Mouse (Mus musculus): ENCODE measurements around the gene Tacr1.
"Not testable (repeated sequence)": the region's sequence is repeated elsewhere in the genome, so short reads cannot be mapped to it uniquely, and the experiment has no call there.

The Tacr1 gene

DNA sequence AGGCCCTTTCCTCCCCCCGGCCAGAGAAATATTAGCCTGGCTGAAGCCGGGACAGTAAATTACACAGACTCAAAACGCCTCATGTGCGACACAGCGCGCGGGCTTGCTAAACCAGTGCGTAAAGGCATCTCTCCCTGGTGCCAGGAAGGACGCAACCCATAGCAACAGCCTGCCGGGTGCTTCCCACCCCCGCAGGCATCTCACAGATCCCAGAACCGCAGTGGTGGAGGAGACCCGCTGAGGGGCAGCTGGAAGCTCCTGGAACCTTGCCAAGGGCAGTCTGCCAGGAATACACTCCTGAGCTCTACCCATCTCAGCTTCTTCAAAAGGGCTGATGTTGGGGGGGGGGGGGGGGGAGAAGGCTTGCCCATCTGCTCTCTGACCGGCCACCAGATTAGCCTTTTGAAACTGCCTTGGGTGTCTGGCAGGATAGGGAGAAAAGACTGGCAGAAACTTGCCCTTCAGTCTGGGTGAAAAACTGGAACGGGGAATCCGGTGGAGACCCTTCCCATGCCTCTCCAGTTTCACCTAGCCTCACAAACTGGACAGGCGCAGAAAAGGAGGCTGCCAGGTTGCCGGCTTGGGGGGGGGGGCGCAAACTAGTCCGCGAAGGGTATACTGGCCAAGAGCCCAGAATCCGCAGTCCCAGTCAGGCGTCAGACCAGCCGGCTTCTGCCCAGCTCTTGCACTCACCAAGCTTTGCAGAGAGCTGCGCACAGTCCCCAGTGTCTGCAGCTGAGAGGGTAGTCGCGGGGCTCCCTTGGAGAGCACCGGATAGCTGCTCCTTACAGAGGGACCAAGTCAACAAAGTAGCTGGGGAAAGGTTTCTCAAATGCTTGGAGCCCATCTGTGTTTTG lies at the start of gene Tacr1:
Gene Tacr1, plus strand, starts transcription at position 740 of the 857 bp plus-strand sequence.
- DNase-seq, result peak; percentile 74

DNA sequence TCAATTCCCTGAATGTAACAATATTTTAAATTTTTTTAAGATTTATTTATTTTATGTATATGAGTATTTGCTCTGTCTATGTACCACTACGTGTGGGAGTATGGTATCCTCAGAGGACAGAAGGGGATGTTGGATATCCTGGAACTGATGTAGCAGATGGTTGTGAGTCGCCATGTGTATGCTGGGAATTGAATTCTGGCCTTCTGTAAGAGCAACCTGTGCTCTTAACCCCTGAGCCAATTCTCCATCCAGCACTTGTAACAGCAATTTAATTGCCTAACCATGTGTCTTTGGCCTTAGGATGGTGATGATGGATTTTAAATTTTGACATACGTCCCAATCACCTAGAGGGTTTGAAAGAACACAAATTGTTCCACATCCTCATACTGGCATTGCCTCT lies 26.0 kb upstream of the Tacr1 start:
- no peak for DNase-seq

DNA sequence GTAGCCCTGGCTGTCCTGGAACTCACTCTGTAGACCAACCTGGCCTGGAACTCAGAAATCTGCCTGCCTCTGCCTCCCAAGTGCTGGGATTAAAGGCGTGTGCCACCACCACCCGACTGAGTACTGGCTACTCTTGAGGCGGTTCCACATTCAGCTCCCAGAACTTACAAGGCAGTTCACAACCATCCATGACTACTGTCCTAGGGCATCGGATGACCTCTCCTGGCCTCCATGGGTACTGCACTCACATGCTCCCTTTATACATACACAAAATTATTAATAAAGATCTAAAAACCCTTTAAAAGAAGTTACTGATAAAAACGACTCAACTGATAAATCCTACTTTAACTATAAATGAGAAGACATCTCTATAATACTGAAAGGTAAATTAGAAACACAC lies 18.6 kb upstream of the Tacr1 start:
- DNase-seq, result no peak

DNA sequence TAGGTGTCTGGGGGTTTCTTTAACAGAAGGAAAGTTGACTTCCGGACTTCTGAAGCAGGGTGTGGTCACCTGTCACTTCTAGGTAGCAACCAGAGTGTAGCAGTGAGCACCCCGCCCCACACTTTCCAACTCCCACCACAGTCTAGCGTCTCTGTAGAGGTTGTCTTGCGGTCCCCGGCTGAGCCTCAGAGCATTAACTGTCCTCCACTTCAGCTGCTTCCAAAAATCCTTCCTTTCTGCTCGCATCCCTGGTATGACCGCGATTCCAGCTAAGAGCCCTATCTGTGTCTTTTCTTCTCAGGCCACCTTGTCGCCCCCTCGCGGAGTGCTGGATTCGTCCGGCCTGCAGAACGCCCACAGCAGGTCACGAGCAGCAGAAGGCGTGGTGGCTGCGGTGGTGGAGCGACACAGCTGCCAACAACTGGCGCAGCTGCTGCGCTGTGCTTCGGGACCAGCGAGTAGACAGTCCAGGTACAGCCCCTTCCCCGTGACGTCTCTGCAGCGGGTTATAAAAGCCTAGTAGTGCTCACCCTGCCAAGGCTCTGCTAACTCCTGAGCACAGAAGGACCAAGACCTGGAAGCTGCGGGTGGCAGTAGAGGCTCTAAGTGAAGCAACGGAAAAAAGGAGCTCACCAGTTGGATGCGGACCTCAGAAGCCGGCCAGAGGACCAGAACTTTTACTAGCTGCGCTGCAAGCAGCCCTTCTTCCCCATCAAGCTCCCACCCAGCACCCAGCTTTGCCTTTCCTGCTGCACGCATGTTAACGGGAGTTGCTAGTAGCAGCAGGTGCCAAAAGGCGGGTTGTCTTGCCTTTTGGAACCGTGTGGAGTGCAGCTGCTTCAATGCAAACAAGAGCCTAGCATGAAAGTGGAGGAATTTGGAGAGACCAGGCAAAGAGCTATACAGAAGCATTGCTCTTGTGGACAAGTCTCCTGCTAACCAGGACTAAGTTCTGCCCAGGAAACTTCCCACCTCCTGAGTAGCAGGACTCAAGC lies 664 bp downstream of the Tacr1 start:
- DNase-seq, result no peak

DNA sequence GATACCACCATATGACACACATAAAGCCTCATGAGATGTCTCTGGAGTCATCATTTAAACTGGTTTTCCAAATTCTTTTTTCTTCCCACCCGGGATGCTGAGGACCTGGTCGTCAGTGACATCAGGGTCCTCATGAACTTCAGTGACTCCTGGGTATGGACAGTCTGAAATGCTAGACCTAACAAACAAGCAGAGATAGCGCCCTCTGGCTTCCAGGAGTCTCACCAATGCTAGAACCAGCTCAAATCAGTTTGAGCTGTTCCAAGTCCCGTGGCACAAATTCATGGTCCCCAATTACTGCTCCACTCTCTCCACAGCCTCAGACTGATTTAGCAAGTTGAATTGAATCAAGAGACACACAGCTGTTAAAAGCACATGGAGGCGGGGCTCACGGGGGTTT lies 16.2 kb downstream of the Tacr1 start:
- no peak for DNase-seq

DNA sequence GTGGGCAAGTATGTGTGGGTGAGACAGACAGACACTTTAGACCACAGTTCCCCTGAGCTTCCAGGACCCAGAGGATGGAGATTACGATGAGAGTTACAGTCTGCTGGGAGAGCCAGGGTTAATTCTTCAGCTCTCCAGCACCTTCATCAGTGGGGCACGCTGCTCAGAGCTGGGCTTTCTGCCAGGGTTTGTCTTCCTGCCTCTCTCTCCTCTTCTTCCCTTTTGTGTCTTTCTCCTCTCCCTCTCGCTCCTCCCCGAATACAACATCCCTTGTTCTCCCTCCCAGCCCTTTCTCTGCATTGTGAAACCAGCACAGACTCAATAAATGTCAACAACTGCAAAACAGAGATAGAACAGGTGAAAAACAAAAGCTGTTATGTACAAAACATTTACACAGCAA lies 18.1 kb downstream of the Tacr1 start:
- DNase-seq, result no peak

DNA sequence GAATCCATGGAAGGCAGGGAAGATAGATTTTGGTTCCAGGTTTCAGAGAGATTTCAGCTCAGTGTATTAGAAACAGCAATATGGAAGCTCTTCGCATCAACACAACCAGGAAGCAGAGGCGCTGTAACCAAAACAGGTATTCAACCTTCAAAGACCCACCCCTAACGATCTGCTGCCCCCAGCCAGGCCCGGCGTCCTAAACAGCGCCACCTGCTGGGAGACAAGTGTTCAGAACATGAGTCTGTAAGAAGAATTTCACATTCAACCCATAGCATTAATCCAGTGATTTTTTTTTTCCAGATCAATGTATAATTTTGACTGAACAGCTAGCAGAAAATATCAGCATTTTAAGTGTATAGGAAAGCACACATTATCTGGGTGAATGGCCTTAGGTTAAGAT lies 26.8 kb downstream of the Tacr1 start:
- no peak for DNase-seq

DNA sequence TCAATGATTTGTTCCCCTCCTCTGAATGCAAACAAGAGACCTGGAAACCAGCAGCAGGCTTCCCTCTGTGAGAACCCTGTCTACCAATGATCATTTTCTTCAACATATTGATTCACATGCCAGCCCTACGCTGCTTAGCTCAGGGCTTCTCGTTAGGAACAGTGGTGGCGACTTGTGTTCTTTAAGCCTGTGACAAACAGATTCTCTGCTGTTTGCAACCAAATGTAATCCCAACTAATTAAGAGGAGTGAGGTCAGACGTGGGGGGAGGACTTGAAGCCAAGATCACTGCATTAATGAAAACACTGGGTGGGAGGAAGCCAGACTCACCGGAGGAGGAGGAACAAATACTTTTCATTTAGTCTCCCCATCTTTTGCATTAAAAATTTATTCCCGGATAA lies 27.6 kb downstream of the Tacr1 start:
- DNase-seq, result no peak

DNA sequence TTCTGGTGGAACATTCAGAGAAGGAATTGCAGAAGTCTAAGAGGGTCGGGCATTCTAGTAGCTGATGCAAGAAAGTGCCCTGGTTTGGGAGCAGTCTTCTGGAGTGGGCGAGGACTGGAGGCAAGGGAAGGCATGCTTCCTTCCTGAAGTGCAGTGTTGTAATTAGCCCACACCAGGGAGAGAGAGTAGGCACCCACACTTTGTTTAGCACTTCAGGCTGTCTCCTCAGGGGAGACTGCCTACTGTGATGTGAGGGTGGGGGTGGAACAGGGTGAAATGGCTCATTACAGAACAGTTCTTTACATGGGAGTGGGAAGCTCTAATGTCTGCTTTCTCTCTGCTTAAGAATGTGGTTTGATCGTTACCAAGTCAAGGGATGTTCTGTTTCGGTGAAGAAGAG lies 35.0 kb downstream of the Tacr1 start:
- DNase-seq, result no peak

DNA sequence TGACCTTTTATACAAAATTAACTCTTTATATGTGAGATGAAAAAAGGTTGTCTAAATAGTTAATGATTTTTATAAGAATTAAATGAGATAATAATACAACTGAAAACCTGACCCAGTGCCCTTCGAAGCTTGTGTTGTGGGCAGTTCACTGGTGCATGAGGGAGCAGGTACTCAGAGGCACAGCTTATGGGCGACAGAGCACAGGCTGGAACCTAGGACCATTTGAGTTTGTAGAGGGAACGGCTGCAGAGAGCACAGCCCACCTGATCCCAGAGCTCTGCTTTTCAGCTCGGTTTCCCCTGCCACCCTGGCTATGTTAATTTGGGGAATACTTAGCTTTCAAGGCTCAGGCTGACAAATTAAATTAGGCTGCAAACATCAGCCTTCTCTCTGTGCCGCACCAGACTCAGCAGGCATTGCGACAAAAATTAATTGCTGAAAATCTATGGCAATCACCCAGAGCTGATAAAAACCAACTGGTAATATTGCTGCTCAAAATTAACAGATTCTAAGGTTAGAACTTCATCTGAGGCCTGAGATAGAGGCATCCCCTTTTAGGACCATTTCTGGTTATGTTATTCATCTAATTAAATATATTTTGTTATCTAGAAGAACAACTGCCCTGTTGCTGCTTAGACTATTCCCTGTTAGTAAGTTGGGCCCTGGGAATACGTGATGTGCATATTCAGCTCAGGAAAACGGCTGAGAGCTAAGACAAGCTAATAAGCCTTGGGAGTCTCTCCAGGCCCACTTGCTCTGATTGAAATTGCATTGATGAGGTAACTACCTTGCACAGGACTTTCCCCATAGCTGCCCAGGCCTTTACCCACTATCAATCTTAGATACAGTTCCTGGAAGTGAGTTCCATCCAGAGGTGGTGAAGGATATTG lies 50.3 kb downstream of the Tacr1 start:
- DNase-seq, result not testable (repeated sequence)

DNA sequence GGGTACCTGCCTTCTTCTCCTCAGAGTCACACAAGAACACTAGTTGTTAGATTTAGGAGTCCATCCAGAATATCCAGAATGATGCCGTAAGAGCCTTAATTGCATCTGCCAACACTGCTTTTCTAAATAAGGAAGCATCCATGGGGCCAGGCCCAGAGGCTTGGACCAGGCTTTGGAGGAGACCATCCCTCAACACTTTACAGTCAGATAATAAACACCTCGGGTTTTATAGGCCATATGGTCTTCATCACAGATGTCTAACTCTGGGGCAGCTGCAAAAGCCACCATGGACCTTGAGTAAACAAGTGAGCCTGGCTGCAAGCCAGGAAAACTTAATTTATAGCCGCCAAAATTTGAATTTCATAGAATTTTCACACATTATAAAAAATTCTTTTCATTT lies 53.1 kb downstream of the Tacr1 start:
- no peak for DNase-seq

DNA sequence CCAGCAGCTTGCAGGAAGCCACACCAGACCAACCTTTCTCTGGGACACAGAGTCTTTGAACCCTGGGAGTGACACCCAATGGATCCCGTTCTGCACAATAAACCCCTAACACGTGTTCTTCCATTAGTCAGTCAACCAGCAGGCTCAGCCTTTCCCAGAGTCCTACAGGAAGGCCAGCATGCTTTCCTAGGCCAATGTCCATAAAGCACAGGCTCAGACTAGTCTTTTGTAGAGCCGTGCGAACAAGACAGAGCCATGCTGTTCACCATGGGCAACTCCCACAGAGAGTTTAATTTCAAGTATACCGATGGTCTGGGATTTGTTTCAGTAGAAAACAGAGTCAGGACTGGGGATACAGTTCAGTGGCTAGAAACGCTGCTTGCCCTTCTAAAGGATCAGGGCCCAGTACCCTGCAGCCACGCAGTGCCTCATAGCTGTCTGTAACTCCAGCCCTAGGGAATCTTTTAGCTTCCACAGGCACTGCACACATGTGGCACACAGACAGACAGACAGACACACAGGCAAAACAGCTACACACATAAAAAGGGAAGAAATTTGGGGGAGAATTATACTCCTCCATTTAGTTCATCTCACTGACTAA lies 55.1 kb downstream of the Tacr1 start:
- no peak for DNase-seq

DNA sequence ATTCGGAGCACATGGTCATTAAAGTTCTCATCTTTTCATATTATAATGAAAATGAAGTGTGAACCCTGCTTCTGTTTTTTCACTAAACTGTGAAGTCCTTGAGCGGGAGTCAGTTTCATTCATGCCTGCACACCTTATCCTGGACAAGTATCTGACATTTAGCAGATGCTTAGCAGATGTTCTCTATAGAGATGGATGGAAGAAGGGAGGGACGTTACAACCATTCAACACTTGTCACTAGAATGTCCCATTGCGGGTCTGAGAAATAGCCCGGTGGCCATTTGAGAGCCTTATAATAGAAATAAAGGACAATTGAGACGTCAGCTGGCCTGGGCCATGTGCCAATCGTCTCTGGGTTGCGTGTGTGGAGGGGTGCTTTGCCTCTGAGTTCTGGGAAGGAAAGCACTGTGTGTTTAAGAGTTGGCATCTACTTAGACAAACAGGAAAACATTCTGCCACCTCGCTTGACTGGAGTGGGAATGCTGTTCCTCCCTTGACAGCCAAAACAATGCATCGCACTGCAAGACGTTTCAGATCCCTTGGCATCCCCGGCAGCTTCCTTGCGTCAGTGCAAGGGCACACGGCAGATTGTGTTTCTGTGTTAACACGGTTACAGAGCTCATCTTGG lies 56.7 kb downstream of the Tacr1 start:
- no peak for DNase-seq

DNA sequence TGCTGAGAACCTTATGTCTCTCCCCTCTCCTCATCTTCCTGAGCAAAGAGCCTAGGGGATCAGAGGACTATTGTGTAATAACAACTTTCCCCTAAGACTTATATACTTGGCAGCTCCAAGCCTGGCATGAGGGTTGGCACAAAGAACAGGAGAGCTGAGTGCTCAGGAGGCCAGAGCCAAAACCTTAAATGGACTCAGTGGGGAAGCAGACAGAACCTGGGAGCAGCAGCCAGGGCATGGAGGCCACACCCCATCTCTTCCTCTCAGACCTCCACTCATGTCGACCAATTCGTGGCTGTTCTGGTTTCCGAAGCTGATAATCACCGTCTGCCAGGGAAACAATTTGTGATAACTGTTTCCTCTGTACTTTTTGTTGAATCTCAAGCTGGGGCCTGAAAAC lies 61.0 kb downstream of the Tacr1 start:
- no peak for DNase-seq

DNA sequence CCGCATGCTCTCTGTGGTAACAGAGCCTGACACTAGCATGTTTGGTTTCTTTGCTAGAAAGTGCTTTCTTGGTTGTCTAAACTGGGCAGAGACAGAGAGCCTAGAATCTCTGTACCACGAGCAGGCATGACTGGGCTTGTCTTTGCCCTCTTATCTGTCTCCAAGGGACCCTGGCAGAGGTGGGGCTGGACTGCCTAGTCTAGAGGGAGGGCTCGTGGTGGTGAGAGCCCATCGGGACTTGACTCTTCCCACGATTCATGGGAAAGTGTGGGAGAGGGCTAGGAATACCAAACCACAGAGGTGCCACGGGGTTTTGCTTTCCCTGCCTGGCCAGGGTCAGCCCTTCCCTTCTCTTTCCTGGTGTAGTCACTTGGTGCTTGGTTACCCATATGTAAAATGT lies 72.3 kb downstream of the Tacr1 start:
- no peak for DNase-seq

DNA sequence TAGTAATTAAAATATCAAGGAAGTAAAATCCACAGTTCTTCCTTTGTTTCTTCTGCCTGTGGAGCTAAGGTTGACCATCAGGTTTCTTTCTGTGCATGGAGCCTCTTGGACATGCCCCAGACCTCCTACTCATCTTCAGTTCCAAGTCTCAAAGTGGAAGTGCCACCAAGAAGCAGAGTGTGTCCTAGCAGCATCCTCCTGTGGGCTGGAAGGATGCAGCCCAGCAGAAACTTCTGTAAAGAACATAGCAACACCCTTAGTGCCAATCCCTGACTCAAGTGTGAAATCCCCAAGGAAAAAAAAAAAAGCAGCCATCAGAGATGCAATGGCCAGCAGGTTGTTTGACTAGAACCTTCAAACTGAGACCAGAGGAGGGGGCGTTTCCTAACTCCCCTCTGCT lies 81.7 kb downstream of the Tacr1 start:
- DNase-seq, result no peak

DNA sequence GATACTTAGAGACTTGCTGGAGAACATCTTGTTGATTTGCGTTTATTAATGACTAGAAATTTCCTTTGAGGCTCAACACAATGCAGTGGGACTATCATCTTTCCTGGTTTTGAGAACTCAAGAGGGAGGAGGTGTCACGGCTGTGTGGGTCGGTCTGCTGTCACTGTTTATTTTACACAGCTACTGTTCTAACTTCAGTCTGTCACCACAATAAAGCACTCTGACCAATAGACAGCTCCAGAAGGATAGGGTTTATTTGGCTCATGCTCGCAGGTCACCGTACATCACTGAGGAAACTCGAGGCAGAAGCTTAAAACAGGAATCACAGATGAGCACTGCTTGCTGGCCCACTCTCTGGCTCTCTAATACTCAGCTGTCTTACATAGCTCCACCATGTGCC lies 92.3 kb downstream of the Tacr1 start:
- DNase-seq, result no peak

DNA sequence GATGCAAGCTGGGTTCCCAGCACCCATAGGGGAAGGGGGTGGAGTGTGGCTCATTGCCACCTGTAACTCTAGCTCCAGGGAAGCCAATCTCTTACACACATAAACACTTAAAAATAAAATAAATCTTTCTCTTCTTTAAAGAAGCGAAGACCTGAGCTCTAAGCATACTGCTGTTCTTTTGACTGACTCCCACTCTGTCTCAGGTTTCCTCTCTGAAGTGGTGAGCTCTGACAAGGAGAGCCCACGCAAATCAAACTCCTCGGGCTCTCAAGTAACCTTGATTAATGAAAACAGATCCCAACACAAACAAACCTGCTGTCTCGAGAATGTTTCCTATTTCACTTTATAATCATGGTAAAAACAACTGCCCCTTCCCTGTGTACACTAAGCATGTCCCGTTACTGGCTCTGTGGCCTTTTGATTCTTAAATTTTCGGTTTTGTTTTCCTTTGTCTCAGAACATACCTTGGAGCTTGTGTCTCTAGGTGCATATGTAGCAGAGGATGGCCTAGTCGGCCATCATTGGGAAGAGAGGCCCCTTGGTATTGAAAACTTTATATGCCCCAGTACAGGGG lies 108.8 kb downstream of the Tacr1 start:
- no peak for DNase-seq

DNA sequence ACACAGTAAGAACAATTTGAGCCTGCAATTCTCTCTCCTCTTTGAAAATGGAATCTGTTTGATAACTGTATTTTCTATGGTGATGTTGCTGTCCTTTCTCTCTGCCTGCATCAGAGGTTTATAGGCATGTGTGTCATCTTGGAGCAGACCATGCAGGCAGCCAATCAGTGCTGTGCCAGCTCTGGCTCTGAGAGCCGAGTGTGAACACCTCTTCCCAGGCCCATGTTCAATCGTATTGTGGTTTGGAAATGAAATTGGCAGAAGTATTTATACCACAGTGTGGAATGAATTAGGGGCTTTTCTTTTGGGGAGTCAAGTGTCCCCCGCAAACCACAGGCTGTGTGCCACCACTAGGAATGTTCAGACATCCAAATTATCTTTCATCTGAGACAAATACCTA lies 117.5 kb downstream of the Tacr1 start:
- DNase-seq, result peak; percentile 16

DNA sequence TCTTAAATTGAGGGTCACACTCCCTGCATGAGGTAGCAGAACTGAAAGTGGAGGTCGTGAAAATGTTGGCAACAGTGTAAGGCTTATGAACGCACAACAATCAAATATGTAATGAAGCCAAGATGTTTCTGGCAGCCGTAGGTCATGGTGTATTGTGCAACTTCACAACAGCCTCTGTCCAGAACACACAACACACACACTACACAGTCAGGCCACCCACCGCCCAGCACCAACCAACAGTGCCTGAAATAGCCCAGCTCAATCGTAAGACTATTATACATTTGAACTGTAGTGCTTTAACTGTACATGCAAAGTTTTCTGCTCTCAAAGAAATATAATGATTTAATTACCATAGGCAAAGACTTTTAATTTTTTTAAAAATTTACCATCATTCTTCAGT lies 120.4 kb downstream of the Tacr1 start:
- DNase-seq, result no peak

DNA sequence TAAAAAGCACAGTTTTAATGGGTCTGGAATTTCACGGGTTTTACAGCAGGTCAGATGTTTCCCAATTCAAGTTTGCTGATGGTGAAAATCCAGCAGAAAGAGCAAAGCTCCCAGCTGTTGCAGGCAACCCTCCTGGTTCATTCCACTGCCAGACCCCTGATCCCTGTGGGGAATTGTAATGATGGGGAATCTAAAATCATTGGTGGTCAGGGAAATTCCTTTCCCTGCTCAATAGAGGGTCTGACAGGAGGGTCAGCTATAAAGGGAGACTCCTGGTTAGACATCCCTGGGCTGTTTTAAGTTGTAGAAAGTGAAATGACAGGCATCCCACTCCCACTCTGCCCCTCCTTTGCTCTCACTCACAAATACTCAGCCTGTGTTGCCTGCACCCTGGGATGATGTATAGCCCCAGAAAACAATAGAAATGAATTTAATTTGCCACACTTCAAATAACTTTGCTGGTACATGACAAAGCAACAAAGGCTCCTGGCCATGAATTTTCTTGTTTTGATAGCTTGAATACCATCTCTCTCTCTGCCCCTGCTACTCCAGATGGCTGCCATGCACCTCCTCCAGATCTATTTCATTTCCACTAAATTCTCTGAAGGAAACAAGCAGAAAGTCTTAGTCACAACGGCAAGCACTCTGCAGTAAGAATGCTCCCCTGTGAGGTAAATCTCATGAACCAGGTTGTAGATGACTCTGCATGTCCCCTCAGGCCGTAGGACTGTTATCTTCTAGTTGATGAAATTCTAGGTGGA lies 123.2 kb downstream of the Tacr1 start:
- DNase-seq, result peak; percentile 42

Data from layer of hippocampus, adult 9-11 months (tissue).